Mouse (Mus musculus) C2C12 (cell line): Measurements from ENCODE around the gene D8Ertd738e.
A peak's percentile ranks its signal among the peaks of the same experiment; 100 is the strongest.

Source experiments
- CEBPB ChIP-seq: IDR thresholded peaks from one replicate; pipeline ENCODE4 v1.6.1; 2011; ENCODE audit warnings: low read depth, mild to moderate bottlenecking, control low read depth, moderate library complexity
- CTCF ChIP-seq: IDR thresholded peaks from one replicate; pipeline ENCODE4 v1.5.1; 2011; ENCODE audit not compliant: control insufficient read depth, insufficient read depth, insufficient read length
- FOSL1 ChIP-seq: IDR thresholded peaks from one replicate; pipeline ENCODE4 v1.8.0; 2011; ENCODE audit warnings: mild to moderate bottlenecking, low read length; ENCODE audit not compliant: poor library complexity, insufficient read depth, severe bottlenecking
- MAX ChIP-seq: IDR thresholded peaks from one replicate; pipeline ENCODE4 v1.6.1; 2011; ENCODE audit warnings: mild to moderate bottlenecking, control low read depth
- USF1 ChIP-seq: IDR thresholded peaks from one replicate; pipeline ENCODE4 v1.6.1; 2011; ENCODE audit warnings: low read depth, mild to moderate bottlenecking, control low read depth, moderate library complexity

DNA sequence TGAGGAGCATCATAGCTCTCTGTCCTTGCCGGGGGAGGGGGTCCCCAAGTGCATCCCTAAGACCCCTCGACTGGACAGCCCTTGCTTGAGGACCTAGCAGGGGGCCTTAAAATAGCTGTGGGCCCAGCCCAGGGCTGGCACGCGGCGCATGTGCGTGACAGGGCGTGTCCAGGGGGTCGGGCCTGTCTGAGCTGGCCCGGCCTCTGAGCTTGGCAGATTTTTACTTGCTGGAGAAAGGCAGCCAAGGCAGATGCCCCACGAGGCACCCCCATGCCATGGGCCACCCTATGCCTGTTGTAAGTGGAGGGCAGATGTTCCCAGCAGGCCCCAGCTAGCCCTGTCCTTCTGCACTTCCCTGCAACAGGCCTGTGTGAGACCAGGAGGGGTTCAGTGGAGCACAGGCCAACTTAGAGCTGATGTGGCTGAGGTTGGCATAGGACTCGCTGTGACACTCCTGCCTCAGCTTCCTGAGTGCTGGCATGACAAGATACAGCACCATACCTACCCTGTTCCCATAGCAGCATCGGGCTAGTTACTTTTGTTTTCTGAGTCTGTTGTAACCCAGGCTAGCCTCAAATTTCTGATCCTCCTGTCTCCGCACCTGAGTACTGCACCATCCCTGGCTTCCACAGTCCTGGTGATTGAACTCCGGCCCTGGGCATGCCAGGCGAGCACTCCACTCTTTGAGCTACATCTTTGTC lies 47.8 kb downstream of the D8Ertd738e start:
- TF ChIP-seq USF1, result no peak
- peak; percentile 64 for TF ChIP-seq MAX
- TF ChIP-seq CTCF, result no peak
- no peak for TF ChIP-seq CEBPB
- TF ChIP-seq FOSL1, result no peak
